Mouse (Mus musculus) small intestine, adult 2 months (tissue): ENCODE measurements at regions not wholly inside any gene's neighbourhood (a gene's known extent, or its start where the extent isn't known, plus 50 kb on each side); places are given as distances from the start of the nearest gene placed in this dataset.

Experiments
- CTCF ChIP-seq: fragments of 200-500 bp; IDR thresholded peaks from 2 replicates; pipeline ENCODE4 v1.5.1; 2012; ENCODE audit warnings: low read depth, mild to moderate bottlenecking, control low read depth, inconsistent platforms, low read length, moderate library complexity, mixed read lengths; ENCODE audit not compliant: insufficient replicate concordance, insufficient read length; ENCODE audit errors: extremely low read depth
- POLR2A ChIP-seq: fragments of 200-500 bp; IDR thresholded peaks from 2 replicates; pipeline ENCODE4 v1.6.1; 2012; ENCODE audit warnings: low read depth, mild to moderate bottlenecking, control low read depth, inconsistent platforms, low read length, moderate library complexity

DNA sequence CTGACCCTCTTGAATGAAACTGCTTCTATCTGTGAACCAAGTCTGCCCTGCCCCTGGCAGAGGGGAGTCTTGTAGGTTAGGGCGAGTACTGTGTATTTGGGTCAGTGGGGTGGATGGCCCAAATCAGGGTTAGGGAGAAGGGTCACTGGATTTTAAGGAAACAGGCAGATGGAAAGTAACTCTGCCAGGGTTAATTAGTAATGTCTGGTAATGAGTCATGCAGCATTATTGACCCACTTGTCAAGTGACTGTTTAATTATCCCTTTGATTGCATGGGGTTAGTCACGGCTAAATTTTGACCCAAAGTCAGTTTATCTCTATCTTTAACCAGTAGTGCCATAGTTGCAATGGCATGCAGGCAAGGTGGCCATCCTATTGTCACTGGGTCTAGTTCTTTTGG, 192.9 kb downstream of the Tex13c3 start:
- TF ChIP-seq CTCF = no peak
- no peak for TF ChIP-seq POLR2A
